Mouse (Mus musculus): ENCODE measurements at regions not wholly inside any gene's neighbourhood (a gene's known extent, or its start where the extent isn't known, plus 50 kb on each side); places are given as distances from the start of the nearest gene placed in this dataset.

DNA sequence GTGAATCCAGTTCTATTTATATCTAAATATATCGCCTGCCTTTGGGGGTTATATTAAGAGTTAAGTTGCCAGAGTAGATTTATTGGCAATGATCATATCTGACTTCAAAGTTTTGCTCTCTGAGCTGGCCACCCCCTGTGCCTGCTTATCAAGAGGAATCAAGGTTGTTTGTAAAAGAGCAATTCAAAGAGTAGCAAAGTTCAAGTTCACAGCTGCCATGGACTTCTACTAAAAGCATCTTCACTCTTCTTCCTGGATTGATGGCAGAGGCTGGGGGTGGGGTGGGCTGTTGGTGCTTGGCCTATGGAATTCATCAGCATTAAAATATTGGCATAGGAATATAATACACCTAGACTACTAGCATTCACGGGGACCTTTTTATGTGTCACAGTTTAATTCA is 131.2 kb upstream of the Cxxc4 start:
- TF ChIP-seq CTCF (IDR thresholded peaks at IDR 0.05; ENCODE audit: borderline replicate concordance, control insufficient read depth, extremely low read depth, insufficient read depth, low read length, poor library complexity) (no peak), POLR2A (IDR thresholded peaks at IDR 0.05; ENCODE audit: control insufficient read depth, extremely low read depth, insufficient read depth, low read length, poor library complexity) (no peak)

Data from thymus, adult 2 months (tissue).